Mouse (Mus musculus) liver, embryonic 14.5 days (tissue): ENCODE data around the gene Ctnnbip1. TPM values are rescaled to one million over a fixed set of nuclear protein-coding genes. Genes with fewer than 3 reads are reported as not detected.

Source experiments
- ATAC-seq: fragments of 200-750 bp; cut with Nextera tagmentation; 2 replicates; pipeline ENCODE4 v1.8.0; 2017; ENCODE audit warnings: moderate number of reproducible peaks, mild to moderate bottlenecking, moderate library complexity; ENCODE audit not compliant: insufficient read depth
- DNase-seq, 3 experiments: peaks; one replicate each; pipeline ENCODE4 v3.0.0-alpha.2; 2012 to 2013; ENCODE audit warnings: low read depth in 3 of 3, low spot score in 3 of 3
- H3K27ac ChIP-seq: fragments of 300-500 bp; sonication (generic); 2 replicates; pipeline ENCODE4 v1.5.1; 2014; ENCODE audit warnings: moderate library complexity, mild to moderate bottlenecking, control low read depth, inconsistent platforms
- H3K27me3 ChIP-seq: fragments of 300-500 bp; sonication (generic); 2 replicates; pipeline ENCODE4 v1.6.1; 2014; ENCODE audit warnings: mild to moderate bottlenecking, low read length, moderate library complexity; ENCODE audit not compliant: control insufficient read depth, insufficient read depth
- H3K36me3 ChIP-seq: fragments of 300-500 bp; sonication (generic); replicated peaks from 2 replicates; pipeline ENCODE4 v1.6.1; 2014; ENCODE audit warnings: low read depth; ENCODE audit not compliant: control insufficient read depth, insufficient read depth
- H3K4me1 ChIP-seq, 2 experiments: fragments of 200-500 bp in 1 of 2; fragments of 300-500 bp in 1 of 2; sonication (generic) in 1 of 2; replicated peaks; 2 replicates each; pipeline ENCODE4 v1.6.1; 2012 to 2014; ENCODE audit warnings: antibody characterized with exemption in 1 of 2, inconsistent platforms in 1 of 2, low read length in 1 of 2; ENCODE audit not compliant: control insufficient read depth in 2 of 2, insufficient read depth in 2 of 2
- H3K4me2 ChIP-seq: fragments of 300-500 bp; sonication (generic); 2 replicates; pipeline ENCODE4 v1.6.1; 2014; ENCODE audit warnings: low read depth, mild to moderate bottlenecking, control low read depth, moderate library complexity
- H3K4me3 ChIP-seq, 2 experiments: fragments of 200-500 bp in 1 of 2; fragments of 300-500 bp in 1 of 2; sonication (generic) in 1 of 2; 2 replicates each; pipeline ENCODE4 v1.5.1; 2012 to 2014; ENCODE audit warnings: low read depth in 2 of 2, low read length in 2 of 2, mild to moderate bottlenecking in 2 of 2, control low read depth in 1 of 2, inconsistent platforms in 1 of 2, moderate library complexity in 1 of 2; ENCODE audit not compliant: insufficient read depth in 1 of 2
- H3K9ac ChIP-seq: fragments of 300-500 bp; sonication (generic); replicated peaks from 2 replicates; pipeline ENCODE4 v1.6.1; 2014; ENCODE audit warnings: mild to moderate bottlenecking, control low read depth, moderate library complexity
- H3K9me3 ChIP-seq: fragments of 300-500 bp; sonication (generic); 2 replicates; pipeline ENCODE4 v1.6.1; 2016; ENCODE audit warnings: low read length, mixed read lengths; ENCODE audit not compliant: control insufficient read depth
- CTCF ChIP-seq: IDR thresholded peaks from 2 replicates; pipeline ENCODE4 v1.5.1; 2016; ENCODE audit warnings: antibody characterized with exemption, low read depth, control low read depth
- EP300 ChIP-seq: IDR thresholded peaks from 2 replicates; pipeline ENCODE4 v1.6.1; 2016; ENCODE audit warnings: antibody characterized with exemption, low read depth
- WGBS: fragments of 180-500 bp; shearing (Covaris S2); extraction: QIAGEN DNeasy Blood & Tissue Kit; methylation state at CpG from one replicate; pipeline ENCODE4 v1.1.7; 2014; ENCODE audit not compliant: insufficient replicate concordance; 5-methylcytosine and 5-hydroxymethylcytosine counted together
- polyA plus RNA-seq, 2 experiments: library from polyadenylated mRNA; depleted of rRNA in 1 of 2; stranded (reverse) in 1 of 2; unstranded in 1 of 2; fragments of >200 nt; fragmentation: Nextera tagmentation in 1 of 2; extraction: Ambion mirVana in 1 of 2; gene quantifications; 2 replicates each; pipeline versions ENCODE4 v1.2.1 to v1.2.3; 2012 to 2014

The Ctnnbip1 gene
- polyA plus RNA-seq, 2 experiments = 2.2 to 4.0 TPM

DNA sequence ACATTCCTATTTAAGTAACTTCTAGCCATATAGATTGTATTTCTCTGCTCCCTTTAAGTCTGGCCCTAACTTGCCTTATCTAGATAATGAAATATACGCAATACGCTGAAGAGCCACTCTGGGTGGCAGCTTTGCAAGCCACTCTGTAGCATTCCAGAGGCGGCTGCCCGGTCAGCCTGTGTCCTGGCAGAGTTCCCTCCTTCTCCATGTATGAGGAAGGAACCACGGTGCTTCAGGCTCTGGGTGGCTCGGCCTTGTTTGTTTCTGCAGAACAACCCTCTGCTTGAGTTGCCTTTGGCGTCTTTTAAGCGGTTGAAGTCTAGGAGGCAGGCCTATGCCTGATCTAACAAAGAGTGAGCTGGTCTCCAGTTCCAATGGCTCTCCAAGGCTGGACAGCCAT is 54.8 kb downstream of the Ctnnbip1 start:
- no peak overlapping the region for H3K27ac ChIP-seq
- no peaks in the 10 kb centered on the region for H3K27me3 ChIP-seq
- ATAC-seq = no peak
- H3K9ac ChIP-seq = no peak overlapping the region
- TF ChIP-seq EP300 = no peak
- TF ChIP-seq CTCF = no peak
- no peaks in the 10 kb centered on the region for H3K36me3 ChIP-seq
- H3K4me3 ChIP-seq = no peak overlapping the region
- H3K9me3 ChIP-seq = no peaks in the 10 kb centered on the region
- no peak overlapping the region for H3K4me2 ChIP-seq
- no peak for DNase-seq
- no peaks in the 10 kb centered on the region for H3K4me1 ChIP-seq
- 62% methylated on average over 8 of the region's 8 CpGs for WGBS

- no peaks in the 10 kb centered on the region for H3K36me3 ChIP-seq
- no peak for ATAC-seq
- no peak for TF ChIP-seq CTCF
- no peak for TF ChIP-seq EP300
- no peak for DNase-seq
- H3K4me2 ChIP-seq = no peak overlapping the region
- no peak overlapping the region for H3K27ac ChIP-seq
- no peak overlapping the region for H3K9ac ChIP-seq
- H3K9me3 ChIP-seq = no peaks in the 10 kb centered on the region
- no peak overlapping the region for H3K4me3 ChIP-seq
- H3K4me1 ChIP-seq = no peaks in the 10 kb centered on the region
- 59% methylated on average over 14 of the region's 14 CpGs for WGBS
- H3K27me3 ChIP-seq = no peaks in the 10 kb centered on the region
Measured at GRCm38 (mm10) chr4:149574391-149574821, 56.4 kb downstream of the Ctnnbip1 start.

GRCm38 (mm10) chr4:149576061-149576460 is 58.0 kb downstream of the Ctnnbip1 start:
- no peaks in the 10 kb centered on the region; the same call in 1 of the 2 replicates for H3K27me3 ChIP-seq
- H3K9ac ChIP-seq = no peak overlapping the region
- no peak overlapping the region for H3K4me3 ChIP-seq
- H3K36me3 ChIP-seq = no peaks in the 10 kb centered on the region
- no peak for TF ChIP-seq CTCF
- TF ChIP-seq EP300 = no peak
- no peaks in the 10 kb centered on the region for H3K9me3 ChIP-seq
- 78% methylated on average over 9 of the region's 9 CpGs for WGBS
- ATAC-seq = no peak
- no peaks in the 10 kb centered on the region for H3K4me1 ChIP-seq
- no peak overlapping the region for H3K4me2 ChIP-seq
- no peak overlapping the region for H3K27ac ChIP-seq
- no peak for DNase-seq

DNA sequence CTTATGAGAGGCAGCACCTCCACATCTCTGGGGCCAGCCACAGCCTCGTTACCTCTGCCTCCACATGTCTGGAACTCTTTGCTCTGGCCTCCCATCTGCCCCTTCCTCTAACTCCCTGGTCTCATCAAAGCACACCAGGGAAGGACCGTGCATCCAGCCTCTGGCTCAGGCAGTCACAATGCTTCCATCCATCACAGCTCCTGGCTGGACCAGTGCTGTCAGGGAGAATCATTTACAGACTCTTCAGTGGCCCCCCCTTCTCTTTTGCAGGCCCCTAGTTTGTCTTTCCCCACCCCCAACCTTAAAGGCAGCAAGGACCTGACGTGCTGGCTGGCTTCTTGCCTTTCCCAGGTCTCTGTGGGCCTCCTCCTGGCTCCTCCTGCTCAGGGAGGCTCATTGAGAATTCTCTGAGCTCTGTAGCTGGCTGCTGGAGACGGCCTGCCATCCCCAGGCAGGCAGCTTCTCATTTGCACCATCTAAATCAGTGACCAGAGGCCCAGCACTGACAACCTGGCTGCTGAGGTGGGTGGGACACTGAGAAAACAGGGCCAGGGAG is 59.0 kb downstream of the Ctnnbip1 start:
- Histone ChIP-seq H3K9ac (no peak overlapping the region), H3K4me1 (no peaks in the 10 kb centered on the region), H3K4me2 (no peak overlapping the region), H3K9me3 (no peaks in the 10 kb centered on the region), H3K27me3 (no peaks in the 10 kb centered on the region; the same call in 1 of the 2 replicates), H3K27ac (no peak overlapping the region), H3K4me3 (no peak overlapping the region), H3K36me3 (no peaks in the 10 kb centered on the region)
- ATAC-seq (no peak), DNase-seq (no peak)
- TF ChIP-seq CTCF (no peak), EP300 (no peak)
- WGBS = 28% methylated on average over 4 of the region's 4 CpGs

DNA sequence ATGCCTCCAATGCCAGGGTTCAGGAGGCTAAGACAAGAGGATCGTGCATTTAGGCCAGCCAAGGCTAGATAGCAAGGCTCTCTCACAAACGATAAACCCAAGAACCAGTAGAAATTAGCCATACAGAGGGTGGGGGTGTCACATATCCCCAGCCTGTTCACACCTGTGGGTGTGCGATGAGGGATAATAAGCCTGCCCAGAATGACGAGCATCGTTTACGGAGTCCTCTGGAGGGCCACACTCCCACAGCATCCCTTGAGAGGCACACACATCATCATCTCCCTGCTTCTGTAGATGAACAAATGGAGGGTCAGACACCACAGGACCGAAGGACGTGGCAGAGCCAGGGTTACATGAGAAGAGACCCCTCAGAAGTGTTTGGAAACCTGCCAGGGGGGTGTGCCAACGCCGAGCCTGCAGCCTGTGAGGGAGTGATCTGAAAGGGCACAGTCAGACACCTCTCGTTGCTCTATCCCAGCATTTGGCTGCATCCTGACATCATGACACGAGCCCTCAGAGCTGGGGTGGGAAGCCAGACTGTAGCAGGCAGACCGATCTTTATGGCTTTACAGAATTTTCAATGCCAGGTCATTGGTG is 60.1 kb downstream of the Ctnnbip1 start:
- ATAC-seq = no peak
- H3K27me3 ChIP-seq = no peaks in the 10 kb centered on the region; the same call in 1 of the 2 replicates
- DNase-seq = no peak

More for the DNA sequence above, 60.1 kb downstream of the Ctnnbip1 start:
- H3K36me3 ChIP-seq = no peaks in the 10 kb centered on the region
- no peaks in the 10 kb centered on the region for H3K4me1 ChIP-seq
- WGBS = 58% methylated on average over 13 of the region's 13 CpGs
- no peaks in the 10 kb centered on the region for H3K9me3 ChIP-seq
- H3K27ac ChIP-seq = no peak overlapping the region
- H3K9ac ChIP-seq = no peak overlapping the region
- H3K4me3 ChIP-seq = no peak overlapping the region
- no peak overlapping the region for H3K4me2 ChIP-seq
- no peak for TF ChIP-seq EP300
- TF ChIP-seq CTCF = no peak
